Mouse (Mus musculus) liver, embryonic 14.5 days (tissue): ENCODE data around the gene Zc3h13.

ENCODE experiments used
- CTCF ChIP-seq: IDR thresholded peaks from 2 replicates; pipeline ENCODE4 v1.5.1; 2016; ENCODE audit warnings: antibody characterized with exemption, low read depth, control low read depth
- EP300 ChIP-seq: IDR thresholded peaks from 2 replicates; pipeline ENCODE4 v1.6.1; 2016; ENCODE audit warnings: antibody characterized with exemption, low read depth

DNA sequence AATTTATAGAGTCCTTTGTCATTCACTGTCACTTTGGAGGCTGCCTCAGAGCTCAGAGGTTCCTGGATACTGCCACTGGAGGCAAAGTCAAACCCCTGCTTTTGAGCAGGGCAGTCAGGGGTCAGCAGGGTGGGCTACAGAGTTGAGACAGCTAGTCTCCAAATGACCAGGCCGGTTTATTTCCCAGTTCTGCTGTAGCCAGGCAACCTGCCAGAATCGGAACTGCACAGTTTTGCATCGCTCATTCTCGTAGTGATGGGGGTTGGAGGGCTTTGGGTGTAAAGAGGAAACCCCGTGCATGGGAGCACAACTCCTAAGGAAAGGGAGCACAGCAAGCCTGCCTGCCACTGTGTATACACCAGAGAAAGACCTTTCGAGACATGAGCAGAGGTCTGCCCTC is 79.1 kb downstream of the Zc3h13 start:
- TF ChIP-seq CTCF, result no peak
- no peak for TF ChIP-seq EP300
